Comparison of ENCODE assay signal across 29 mouse cellular contexts in the genomic region with DNA sequence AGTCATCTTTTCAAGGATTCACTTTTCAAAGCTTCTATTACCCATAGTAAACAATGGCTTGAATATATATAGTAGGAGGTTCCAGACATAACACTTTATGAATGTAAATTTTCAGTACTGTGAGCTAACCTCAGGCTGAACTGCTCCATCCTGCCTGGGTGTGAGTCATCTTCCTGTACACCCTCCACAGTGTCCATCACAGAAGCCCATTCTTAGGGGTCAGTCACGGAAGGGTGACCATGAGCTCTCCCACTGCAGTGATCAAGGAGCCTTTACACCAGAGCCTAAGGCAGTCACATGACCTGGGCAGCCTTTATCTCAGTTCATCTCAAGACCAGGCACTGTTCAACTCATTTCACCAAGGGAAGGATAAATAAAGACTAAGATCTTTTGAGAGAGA. TPM values are rescaled to one million over a fixed set of nuclear protein-coding genes. Genes with fewer than 3 reads are reported as not detected.
DNase-seq lines count a peak whose midpoint lies in the region; ATAC-seq and TF ChIP-seq lines count a peak whose summit lies in the region.
"Had no signal": no experiment of that assay in that cellular context is flagged by ENCODE, and none has a peak within 500 bp of the region (broad histone marks: within the 10 kb centered on the region; RNA-seq: fewer than 3 reads in every experiment).

No protein-coding gene starts in this region.

- dilution Hi-C loops in CH12.LX (cut with MboI; ENCODE audit: extremely low pct_ligation_motif_present, extremely low pct_unique_long_range_greater_than_20kb, low sequenced_read_pairs): no loop called here

- no peak overlapping the region for H3K9ac ChIP-seq in embryonic facial prominence, embryonic 11.5 days (replicated peaks; ENCODE audit: low read length)
- H3K9ac ChIP-seq in kidney, postnatal 0 days (ENCODE audit: low read depth, low read length): no peak overlapping the region
- no peak overlapping the region for H3K9ac ChIP-seq in lung, embryonic 15.5 days
- H3K9ac ChIP-seq in CH12.LX (ENCODE audit: insufficient read depth, low read depth): no peak overlapping the region
- H3K9ac ChIP-seq: embryonic facial prominence, embryonic 12.5 days; hindbrain, embryonic 15.5 days; neural tube, embryonic 13.5 days had no signal

- no peaks in the 10 kb centered on the region for H3K9me3 ChIP-seq in embryonic facial prominence, embryonic 11.5 days (replicated peaks; ENCODE audit: control insufficient read depth, low read length)
- H3K9me3 ChIP-seq in embryonic facial prominence, embryonic 10.5 days: no peaks in the 10 kb centered on the region
- no peaks in the 10 kb centered on the region for H3K9me3 ChIP-seq in kidney, postnatal 0 days (replicated peaks; ENCODE audit: low read length)
- no peaks in the 10 kb centered on the region for H3K9me3 ChIP-seq in lung, embryonic 15.5 days
- H3K9me3 ChIP-seq in CH12.LX (replicated peaks; ENCODE audit: low read length): no peaks in the 10 kb centered on the region
- H3K9me3 ChIP-seq: embryonic facial prominence, embryonic 12.5 days; hindbrain, embryonic 10.5 days; hindbrain, embryonic 15.5 days; neural tube, embryonic 13.5 days had no signal

- H3K36me3 ChIP-seq in embryonic facial prominence, embryonic 11.5 days (replicated peaks; ENCODE audit: control insufficient read depth, insufficient read depth, low read depth, low read length): no peaks in the 10 kb centered on the region
- peaks cover 66% of the 10 kb centered on the region for H3K36me3 ChIP-seq in embryonic facial prominence, embryonic 10.5 days (replicated peaks)
- H3K36me3 ChIP-seq in kidney, postnatal 0 days (ENCODE audit: insufficient read depth, low read length): peaks cover 10% of the 10 kb centered on the region; the same call in 1 of the 2 replicates
- peaks cover 19% of the 10 kb centered on the region; the same call in 1 of the 2 replicates for H3K36me3 ChIP-seq in lung, embryonic 15.5 days
- H3K36me3 ChIP-seq in CH12.LX (replicated peaks in 1 of 2; ENCODE audit: control insufficient read depth in 1 of 2, insufficient read depth in 1 of 2, low read length in 1 of 2): peaks cover 67 to 80% of the 10 kb centered on the region in 2 experiments
- H3K36me3 ChIP-seq: hindbrain, embryonic 15.5 days; neural tube, embryonic 13.5 days had no signal

- no peak for TF ChIP-seq CTCF in kidney, postnatal 0 days (IDR thresholded peaks at IDR 0.05; ENCODE audit: low read depth)
- no peak for TF ChIP-seq CTCF in CH12.LX (conservative IDR thresholded peaks at IDR 0.05 in 1 of 2, IDR thresholded peaks at IDR 0.05 in 1 of 2; ENCODE audit: low read depth in 2 of 2, low read length in 2 of 2)

- peaks cover 28% of the 10 kb centered on the region for H3K79me2 ChIP-seq in CH12.LX (replicated peaks; ENCODE audit: control insufficient read depth, extremely low read depth, insufficient read depth, poor library complexity, severe bottlenecking)

- no peak for DNase-seq in embryonic facial prominence, embryonic 11.5 days (ENCODE audit: low spot score)
- no peak for DNase-seq in embryonic facial prominence, embryonic 10.5 days (ENCODE audit: low spot score)
- DNase-seq in kidney, postnatal 0 days (ENCODE audit: low spot score): peak; percentile 28
- DNase-seq in kidney, postnatal 14 days: no peak
- no peak for DNase-seq in lung, postnatal 10 days
- no peak for DNase-seq in CH12.LX (ENCODE audit: extremely low read depth)
- no peak for DNase-seq in ovary, adult 18-20 months (ENCODE audit: low spot score)
- DNase-seq: adrenal gland, postnatal 10 days; cerebellum, adult 8-10 months; cerebellum, postnatal 25 days; gastrocnemius, postnatal 14 days; heart, postnatal 14 days; kidney, adult 11 months; layer of hippocampus, adult 9-11 months; lung, adult 18-20 months; lung, postnatal 14 days; thymus, postnatal 14 days had no signal

- TF ChIP-seq EP300 in CH12.LX (IDR thresholded peaks at IDR 0.05; ENCODE audit: low read length): no peak

- 61% methylated on average over 1 of the region's 1 CpGs for WGBS in embryonic facial prominence, embryonic 11.5 days
- 68% methylated on average over 1 of the region's 1 CpGs for WGBS in embryonic facial prominence, embryonic 10.5 days
- 41% methylated on average over 1 of the region's 1 CpGs for WGBS in kidney, postnatal 0 days
- WGBS in lung, embryonic 15.5 days: 76% methylated on average over 1 of the region's 1 CpGs

- no peaks in the 10 kb centered on the region for H3K27me3 ChIP-seq in embryonic facial prominence, embryonic 11.5 days (ENCODE audit: control insufficient read depth, insufficient read depth, low read length)
- no peaks in the 10 kb centered on the region for H3K27me3 ChIP-seq in embryonic facial prominence, embryonic 10.5 days (replicated peaks; ENCODE audit: low read depth, poor library complexity, severe bottlenecking)
- no peaks in the 10 kb centered on the region for H3K27me3 ChIP-seq in kidney, postnatal 0 days (ENCODE audit: insufficient read depth, low read length)
- H3K27me3 ChIP-seq in lung, embryonic 15.5 days: no peaks in the 10 kb centered on the region
- no peaks in the 10 kb centered on the region for H3K27me3 ChIP-seq in CH12.LX (replicated peaks)
- H3K27me3 ChIP-seq: embryonic facial prominence, embryonic 12.5 days; hindbrain, embryonic 15.5 days; neural tube, embryonic 13.5 days had no signal

- no peak for TF ChIP-seq RAD21 in CH12.LX (IDR thresholded peaks at IDR 0.05; ENCODE audit: low read depth, low read length)

- H3K4me3 ChIP-seq in embryonic facial prominence, embryonic 11.5 days (ENCODE audit: low read depth, low read length): no peak overlapping the region
- H3K4me3 ChIP-seq in embryonic facial prominence, embryonic 10.5 days: no peak overlapping the region
- no peak overlapping the region for H3K4me3 ChIP-seq in kidney, postnatal 0 days (replicated peaks; ENCODE audit: low read depth, low read length)
- H3K4me3 ChIP-seq in lung, embryonic 15.5 days: no peak overlapping the region
- H3K4me3 ChIP-seq in CH12.LX (replicated peaks in 1 of 3; ENCODE audit: low read depth in 2 of 3, low read length in 2 of 3, poor library complexity in 1 of 3): no peak overlapping the region
- H3K4me3 ChIP-seq: embryonic facial prominence, embryonic 12.5 days; hindbrain, embryonic 10.5 days; hindbrain, embryonic 15.5 days; neural tube, embryonic 13.5 days had no signal

- H3K4me1 ChIP-seq in embryonic facial prominence, embryonic 11.5 days (ENCODE audit: control insufficient read depth, insufficient read depth, low read length): no peaks in the 10 kb centered on the region
- H3K4me1 ChIP-seq in embryonic facial prominence, embryonic 10.5 days: no peaks in the 10 kb centered on the region
- H3K4me1 ChIP-seq in kidney, postnatal 0 days (replicated peaks; ENCODE audit: insufficient read depth, low read length): no peaks in the 10 kb centered on the region; the same call in none of the 2 replicates
- H3K4me1 ChIP-seq in lung, embryonic 15.5 days: no peaks in the 10 kb centered on the region
- peaks cover 29 to 86% of the 10 kb centered on the region in 2 experiments for H3K4me1 ChIP-seq in CH12.LX (ENCODE audit: control insufficient read depth in 1 of 2, insufficient read depth in 2 of 2)
- H3K4me1 ChIP-seq: embryonic facial prominence, embryonic 12.5 days; hindbrain, embryonic 15.5 days; neural tube, embryonic 13.5 days had no signal

- no peak overlapping the region for H3K4me2 ChIP-seq in embryonic facial prominence, embryonic 11.5 days (ENCODE audit: low read depth, low read length)
- no peak overlapping the region for H3K4me2 ChIP-seq in kidney, postnatal 0 days (ENCODE audit: low read length)
- H3K4me2 ChIP-seq in lung, embryonic 15.5 days: no peak overlapping the region
- no peak overlapping the region for H3K4me2 ChIP-seq in CH12.LX (ENCODE audit: insufficient read depth, low read depth, poor library complexity, severe bottlenecking)
- H3K4me2 ChIP-seq: embryonic facial prominence, embryonic 12.5 days; hindbrain, embryonic 15.5 days; neural tube, embryonic 13.5 days had no signal

- ATAC-seq in embryonic facial prominence, embryonic 11.5 days (replicated peaks; ENCODE audit: insufficient number of reproducible peaks, low FRiP score, low TSS enrichment, low read depth): peak; percentile 65; the same call in 1 of the 2 replicates
- peak; percentile 72 for ATAC-seq in kidney, postnatal 0 days (replicated peaks; ENCODE audit: low FRiP score, low read depth)
- ATAC-seq in lung, embryonic 15.5 days (ENCODE audit: borderline replicate concordance, extremely low read depth, low FRiP score, low TSS enrichment): peak; percentile 31; the same call in 1 of the 2 replicates
- ATAC-seq: CD4-positive, CD25-positive, alpha-beta regulatory T cell, adult 4 months; forebrain, embryonic 14.5 days; inflammation-experienced regulatory T-cells, adult 6 months had no signal

- H3K27ac ChIP-seq in embryonic facial prominence, embryonic 11.5 days (replicated peaks; ENCODE audit: low read depth, low read length): no peak overlapping the region
- H3K27ac ChIP-seq in embryonic facial prominence, embryonic 10.5 days (replicated peaks): no peak overlapping the region
- H3K27ac ChIP-seq in kidney, postnatal 0 days: no peak overlapping the region
- no peak overlapping the region for H3K27ac ChIP-seq in lung, embryonic 15.5 days
- H3K27ac ChIP-seq in CH12.LX (ENCODE audit: insufficient read depth, low read depth): peak overlapping the region; percentile 32; the same call in 1 of the 2 replicates
- H3K27ac ChIP-seq: embryonic facial prominence, embryonic 12.5 days; hindbrain, embryonic 10.5 days; hindbrain, embryonic 15.5 days; neural tube, embryonic 13.5 days had no signal

- TF ChIP-seq POLR2A in CH12.LX (IDR thresholded peaks at IDR 0.05; ENCODE audit: low read depth, low read length): no peak

- in situ Hi-C loops in CH12.LX (cut with MboI; ENCODE audit: low pct_ligation_motif_present, low pct_unique_long_range_greater_than_20kb, low sequenced_read_pairs): no loop called here

RNA-seq across cellular contexts. Expression of a gene that starts 7.7 kb away (rescaled TPM):
- 0.35 and 0.66 TPM in 2 replicates for polyA plus RNA-seq in embryonic facial prominence, embryonic 11.5 days (2014; fragmentation: Nextera tagmentation; extraction: Ambion mirVana)
- polyA plus RNA-seq in embryonic facial prominence, embryonic 10.5 days (2016; fragmentation: Nextera tagmentation; extraction: Ambion mirVana): 0.15 and 0.45 TPM in 2 replicates
- polyA plus RNA-seq in kidney, postnatal 0 days (2015; fragmentation: Nextera tagmentation; extraction: Ambion mirVana): 131 and 134 TPM in 2 replicates
- 3.1 and 3.8 TPM in 2 replicates for polyA plus RNA-seq in lung, embryonic 15.5 days (2015; fragmentation: Nextera tagmentation; extraction: Ambion mirVana)
- total RNA-seq in CH12.LX (2012; rRNA removed): 0.80 and 1.4 TPM in 2 replicates
- 0.95 and 1.0 TPM in 2 replicates for total RNA-seq in CH12.LX (2014; rRNA removed)
- polyA plus RNA-seq in CH12.LX (2012; ENCODE audit: insufficient read length, low read depth): 0.55 and 0.91 TPM in 2 replicates
- total RNA-seq: granulocyte monocyte progenitor cell, adult 5-6 weeks had no signal
- polyA plus RNA-seq: CD4-positive, CD25-positive, alpha-beta regulatory T cell, adult 4 months; inflammation-experienced regulatory T-cells, adult 6 months had no signal

RNA-seq across cellular contexts. Expression of a gene that starts 18.2 kb away (rescaled TPM):
- 37.1 and 42.4 TPM in 2 replicates for polyA plus RNA-seq in embryonic facial prominence, embryonic 11.5 days (2014; fragmentation: Nextera tagmentation; extraction: Ambion mirVana)
- 30.0 and 31.7 TPM in 2 replicates for polyA plus RNA-seq in embryonic facial prominence, embryonic 10.5 days (2016; fragmentation: Nextera tagmentation; extraction: Ambion mirVana)
- 108 TPM in 2 replicates for polyA plus RNA-seq in kidney, postnatal 0 days (2015; fragmentation: Nextera tagmentation; extraction: Ambion mirVana)
- 33.7 and 37.6 TPM in 2 replicates for polyA plus RNA-seq in lung, embryonic 15.5 days (2015; fragmentation: Nextera tagmentation; extraction: Ambion mirVana)
- total RNA-seq in CH12.LX (2012; rRNA removed) (206 and 403 TPM in 2 replicates), CH12.LX (2014; rRNA removed) (489 and 502 TPM in 2 replicates)
- polyA plus RNA-seq in CH12.LX (2012; ENCODE audit: insufficient read length, low read depth): 194 and 201 TPM in 2 replicates

RNA-seq across cellular contexts. Expression of a gene that starts 41.4 kb away (rescaled TPM):
- polyA plus RNA-seq in embryonic facial prominence, embryonic 11.5 days (2014; fragmentation: Nextera tagmentation; extraction: Ambion mirVana): not detected in 2 replicates
- not detected in 2 replicates for polyA plus RNA-seq in embryonic facial prominence, embryonic 10.5 days (2016; fragmentation: Nextera tagmentation; extraction: Ambion mirVana)
- polyA plus RNA-seq in kidney, postnatal 0 days (2015; fragmentation: Nextera tagmentation; extraction: Ambion mirVana): 0.30 TPM in 1 of 2 replicates, not detected in the other
- not detected in 2 replicates for polyA plus RNA-seq in lung, embryonic 15.5 days (2015; fragmentation: Nextera tagmentation; extraction: Ambion mirVana)
- total RNA-seq in CH12.LX (2012; rRNA removed): not detected in 2 replicates
- 0.41 TPM in 1 of 2 replicates, not detected in the other for total RNA-seq in CH12.LX (2014; rRNA removed)
- not detected in 2 replicates for polyA plus RNA-seq in CH12.LX (2012; ENCODE audit: insufficient read length, low read depth)
- total RNA-seq: adrenal gland, postnatal 10 days; gastrocnemius, postnatal 14 days; granulocyte monocyte progenitor cell, adult 5-6 weeks; heart, postnatal 14 days; left cerebral cortex, postnatal 14 days had no signal
- polyA plus RNA-seq: CD4-positive, CD25-positive, alpha-beta regulatory T cell, adult 4 months; embryonic facial prominence, embryonic 12.5 days; forebrain, embryonic 14.5 days; heart, embryonic 14.5 days; hindbrain, embryonic 10.5 days; hindbrain, embryonic 15.5 days; limb, embryonic 14.5 days; neural tube, embryonic 13.5 days had no signal

Comparison
In these comparisons a context has a peak if more than half of its experiments do, and no peak if none do; other contexts are left out.
1. RNA of a gene that starts 7.7 kb away (polyA plus RNA-seq): 131 to 134 TPM in kidney, postnatal 0 days; 3.1 to 3.8 TPM in lung, embryonic 15.5 days, 0.55 to 0.91 TPM in CH12.LX, 0.15 to 0.45 TPM in embryonic facial prominence, embryonic 10.5 days and 0.35 to 0.66 TPM in embryonic facial prominence, embryonic 11.5 days; every median in the first group is over 10 times any median in the second.
2. Peak in every context shown above with its lines, with median percentiles within 50 percentile points of each other: ATAC-seq.